Comparison of ENCODE assay signal across 23 mouse cellular contexts in genomic region chr7:136542896-136543295, GRCm38 (mm10).
"Had no signal": no experiment of that assay in that cellular context is flagged by ENCODE, and none has a peak within 500 bp of the region (broad histone marks: within the 10 kb centered on the region; RNA-seq: fewer than 3 reads in every experiment).

No protein-coding gene starts in this region.

- H3K36me3 ChIP-seq: heart, embryonic 13.5 days; heart, embryonic 15.5 days; hindbrain, embryonic 15.5 days; kidney, embryonic 15.5 days; limb, embryonic 13.5 days; limb, embryonic 15.5 days; liver, embryonic 12.5 days had no signal

- DNase-seq: forebrain, postnatal 0 days; gastrocnemius, postnatal 14 days; gastrocnemius, postnatal 36 days; heart, postnatal 36 days; kidney, adult 11 months; kidney, adult 2 months; kidney, adult 9 months; kidney, postnatal 14 days; kidney, postnatal 36 days; layer of hippocampus, adult 9-11 months; layer of hippocampus, postnatal 36 days; left cerebral cortex, postnatal 4 days had no signal

- ATAC-seq: forebrain, postnatal 0 days; hindbrain, postnatal 0 days; intestine, embryonic 16.5 days; liver, embryonic 12.5 days had no signal

- H3K9me3 ChIP-seq: heart, embryonic 13.5 days; heart, embryonic 15.5 days; hindbrain, embryonic 15.5 days; kidney, embryonic 15.5 days; limb, embryonic 13.5 days; limb, embryonic 15.5 days; liver, embryonic 12.5 days had no signal

- H3K27me3 ChIP-seq: heart, embryonic 13.5 days; heart, embryonic 15.5 days; hindbrain, embryonic 15.5 days; limb, embryonic 15.5 days; liver, embryonic 12.5 days had no signal

- H3K9ac ChIP-seq: forebrain, postnatal 0 days; heart, embryonic 13.5 days; heart, embryonic 15.5 days; hindbrain, embryonic 15.5 days; kidney, embryonic 15.5 days; limb, embryonic 13.5 days; limb, embryonic 15.5 days; liver, embryonic 12.5 days had no signal

- H3K27ac ChIP-seq: heart, embryonic 13.5 days; heart, embryonic 15.5 days; hindbrain, embryonic 15.5 days; hindbrain, postnatal 0 days; kidney, embryonic 15.5 days; kidney, postnatal 0 days; limb, embryonic 13.5 days; limb, embryonic 15.5 days; liver, embryonic 12.5 days had no signal

- H3K4me1 ChIP-seq: heart, embryonic 15.5 days; liver, embryonic 12.5 days had no signal

- H3K4me3 ChIP-seq: heart, embryonic 13.5 days; heart, embryonic 15.5 days; hindbrain, embryonic 15.5 days; kidney, embryonic 15.5 days; limb, embryonic 13.5 days; limb, embryonic 15.5 days; liver, embryonic 12.5 days had no signal

- H3K4me2 ChIP-seq: heart, embryonic 11.5 days; heart, embryonic 13.5 days; heart, embryonic 15.5 days; hindbrain, embryonic 15.5 days; kidney, embryonic 15.5 days; limb, embryonic 13.5 days; limb, embryonic 15.5 days; liver, embryonic 12.5 days had no signal
